Mouse (Mus musculus) CH12.LX (cell line): Measurements from ENCODE around the gene Theg.

Experiments
- CTCF ChIP-seq, 2 experiments: IDR thresholded peaks in 1 of 2; conservative IDR thresholded peaks in 1 of 2; 2 replicates each; pipeline ENCODE4 v1.5.1; 2011 to 2012; ENCODE audit warnings: low read depth in 2 of 2, low read length in 2 of 2, improper control_type of control experiment in 1 of 2, inconsistent platforms in 1 of 2, mild to moderate bottlenecking in 1 of 2, moderate library complexity in 1 of 2
- E2F4 ChIP-seq: IDR thresholded peaks from 2 replicates; pipeline ENCODE4 v1.6.1; 2011; ENCODE audit warnings: low read depth, low read length, improper control_type of control experiment; ENCODE audit not compliant: insufficient replicate concordance
- EP300 ChIP-seq: IDR thresholded peaks from 2 replicates; pipeline ENCODE4 v1.6.1; 2011; ENCODE audit warnings: low read length, improper control_type of control experiment
- POLR2A ChIP-seq: IDR thresholded peaks from 2 replicates; pipeline ENCODE4 v1.6.1; 2011; ENCODE audit warnings: low read depth, mild to moderate bottlenecking, improper control_type of control experiment, low read length
- TCF12 ChIP-seq: IDR thresholded peaks from 2 replicates; pipeline ENCODE4 v1.6.1; 2014; ENCODE audit warnings: low read depth, mild to moderate bottlenecking, inconsistent platforms, low read length, improper control_type of control experiment

GRCm38 (mm10) chr10:79628377-79628776, 41.2 kb upstream of the Theg start:
- TF ChIP-seq CTCF (conservative IDR thresholded peaks at IDR 0.05 in 1 of 2, IDR thresholded peaks at IDR 0.05 in 1 of 2; ENCODE audit: low read depth in 2 of 2, low read length in 2 of 2) = no peak
- no peak for TF ChIP-seq POLR2A
- TF ChIP-seq E2F4 = no peak
- no peak for TF ChIP-seq EP300
- TF ChIP-seq TCF12 = no peak
